Mouse (Mus musculus) intestine, embryonic 14.5 days (tissue): ENCODE measurements around the gene Ddx47. TPM values are rescaled to one million over a fixed set of nuclear protein-coding genes. Genes with fewer than 3 reads are reported as not detected.

ENCODE experiments used
- ATAC-seq: fragments of 200-750 bp; cut with Nextera tagmentation; replicated peaks from 2 replicates; pipeline ENCODE4 v1.8.0; 2017; ENCODE audit warnings: low read depth, moderate number of reproducible peaks, moderate TSS enrichment, moderate library complexity; ENCODE audit not compliant: low FRiP score, low TSS enrichment
- DNase-seq: peaks from one replicate; pipeline ENCODE4 v3.0.0-alpha.2; 2018; ENCODE audit warnings: low spot score
- H3K27ac ChIP-seq: fragments of 300-500 bp; sonication (generic); 2 replicates; pipeline ENCODE4 v1.5.1; 2014; ENCODE audit warnings: low read depth, mild to moderate bottlenecking, control low read depth
- H3K27me3 ChIP-seq: fragments of 300-500 bp; sonication (generic); replicated peaks from 2 replicates; pipeline ENCODE4 v1.6.1; 2014; ENCODE audit warnings: low read length, control low read depth; ENCODE audit not compliant: control insufficient read depth, insufficient read depth
- H3K36me3 ChIP-seq: fragments of 300-500 bp; sonication (generic); 2 replicates; pipeline ENCODE4 v1.6.1; 2014; ENCODE audit warnings: low read length, control low read depth; ENCODE audit not compliant: control insufficient read depth, insufficient read depth
- H3K4me1 ChIP-seq: fragments of 300-500 bp; sonication (generic); replicated peaks from 2 replicates; pipeline ENCODE4 v1.6.1; 2014; ENCODE audit warnings: low read length, control low read depth, mixed read lengths; ENCODE audit not compliant: control insufficient read depth, insufficient read depth
- H3K4me2 ChIP-seq: fragments of 300-500 bp; sonication (generic); 2 replicates; pipeline ENCODE4 v1.6.1; 2014; ENCODE audit warnings: low read length
- H3K4me3 ChIP-seq: fragments of 300-500 bp; sonication (generic); 2 replicates; pipeline ENCODE4 v1.5.1; 2014; ENCODE audit warnings: low read depth, low read length, control low read depth, mixed read lengths
- H3K9ac ChIP-seq: fragments of 300-500 bp; sonication (generic); 2 replicates; pipeline ENCODE4 v1.6.1; 2014; ENCODE audit warnings: mild to moderate bottlenecking, low read length
- H3K9me3 ChIP-seq: fragments of 300-500 bp; sonication (generic); 2 replicates; pipeline ENCODE4 v1.6.1; 2016; ENCODE audit warnings: low read length, control low read depth; ENCODE audit not compliant: control insufficient read depth
- WGBS: fragments of 180-500 bp; shearing (Covaris S2); extraction: QIAGEN DNeasy Blood & Tissue Kit; methylation state at CpG from one replicate; pipeline ENCODE4 v1.1.7; 2014; 5-methylcytosine and 5-hydroxymethylcytosine counted together
- polyA plus RNA-seq: library from polyadenylated mRNA; unstranded; fragments of >200 nt; fragmentation: Nextera tagmentation; extraction: Ambion mirVana; gene quantifications from 2 replicates; pipeline ENCODE4 v1.2.1, GENCODE M21; 2014

Gene Ddx47
- polyA plus RNA-seq, 1 experiment from 2014 or later, result 103 TPM

GRCm38 (mm10) chr6:135066795-135067445, 55.5 kb downstream of the Ddx47 start:
- ATAC-seq, result no peak
- no peak overlapping the region for H3K9ac ChIP-seq

DNA sequence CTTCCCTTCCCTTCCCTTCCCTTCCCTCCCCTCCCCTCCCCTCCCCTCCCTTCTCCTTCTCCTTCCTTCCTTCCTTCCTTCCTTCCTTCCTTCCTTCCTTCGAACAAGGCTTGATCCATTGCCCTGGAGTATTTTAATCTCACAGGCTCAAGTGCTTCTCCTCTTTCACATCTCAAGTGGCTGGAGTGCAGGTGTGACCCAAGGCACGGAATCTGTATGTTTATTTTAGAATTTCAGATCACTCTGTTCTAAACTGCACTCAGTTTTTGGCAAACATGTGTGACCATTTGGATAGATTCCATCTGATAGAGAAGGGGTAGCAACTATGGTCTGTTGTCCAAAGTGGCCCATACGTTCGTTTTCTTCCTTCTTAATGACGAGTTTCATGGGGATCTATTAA, 56.8 kb downstream of the Ddx47 start:
- Histone ChIP-seq H3K27me3 (no peaks in the 10 kb centered on the region), H3K9ac (no peak overlapping the region), H3K36me3 (no peaks in the 10 kb centered on the region), H3K27ac (no peak overlapping the region), H3K9me3 (no peaks in the 10 kb centered on the region), H3K4me1 (0 out of 2 replicates have a peak, but pooled peaks cover 8% of the 10 kb centered on the region), H3K4me2 (no peak overlapping the region), H3K4me3 (no peak overlapping the region)
- 77% methylated on average over 5 of the region's 5 CpGs for WGBS
- DNase-seq (no peak), ATAC-seq (no peak)

More at GRCm38 (mm10) chr6:135066795-135067445, 55.5 kb downstream of the Ddx47 start:
- Histone ChIP-seq H3K9me3 (no peaks in the 10 kb centered on the region), H3K27ac (no peak overlapping the region), H3K4me3 (no peak overlapping the region), H3K27me3 (no peaks in the 10 kb centered on the region), H3K4me1 (0 out of 2 replicates have a peak, but pooled peaks cover 8% of the 10 kb centered on the region), H3K36me3 (no peaks in the 10 kb centered on the region), H3K4me2 (0 out of 2 replicates have a peak overlapping the region, but pooled peaks have one; percentile 0)
- WGBS, result 31% methylated on average over 6 of the region's 6 CpGs
- no peak for DNase-seq

- ATAC-seq (no peak), DNase-seq (no peak)
- Histone ChIP-seq H3K27me3 (no peaks in the 10 kb centered on the region), H3K4me1 (0 out of 2 replicates have a peak, but pooled peaks cover 6% of the 10 kb centered on the region), H3K9ac (no peak overlapping the region), H3K4me3 (no peak overlapping the region), H3K27ac (no peak overlapping the region), H3K4me2 (no peak overlapping the region), H3K36me3 (no peaks in the 10 kb centered on the region), H3K9me3 (no peaks in the 10 kb centered on the region)
- WGBS, result 66% methylated on average over 6 of the region's 6 CpGs
Measured at GRCm38 (mm10) chr6:135069856-135070255, 58.4 kb downstream of the Ddx47 start.

DNA sequence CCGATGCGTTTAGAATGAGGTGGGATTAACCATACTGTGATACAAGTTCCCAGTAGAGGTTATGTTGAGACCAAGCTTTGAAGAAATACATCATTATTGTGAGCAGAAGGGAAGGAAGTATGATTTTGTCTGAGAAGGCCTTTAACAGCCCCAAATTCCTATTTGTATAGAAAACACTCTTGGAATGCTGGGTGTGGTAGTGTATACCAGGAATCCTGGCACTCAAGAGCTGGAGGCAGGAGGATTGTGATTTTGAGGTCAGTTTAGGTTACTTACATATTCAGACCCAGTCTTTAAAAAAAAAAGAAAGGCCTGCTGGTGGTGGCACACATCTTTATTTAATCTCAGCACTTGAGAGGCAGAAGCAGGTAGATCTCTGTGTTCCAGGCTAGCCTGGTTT, 58.9 kb downstream of the Ddx47 start:
- H3K4me2 ChIP-seq, result no peak overlapping the region
- H3K27me3 ChIP-seq, result no peaks in the 10 kb centered on the region
- no peak overlapping the region for H3K4me3 ChIP-seq
- 70% methylated on average over 2 of the region's 2 CpGs for WGBS
- ATAC-seq (no peak), DNase-seq (no peak)
- no peak overlapping the region for H3K27ac ChIP-seq
- H3K9ac ChIP-seq, result no peak overlapping the region
- no peaks in the 10 kb centered on the region for H3K9me3 ChIP-seq
- 0 out of 2 replicates have a peak, but pooled peaks cover 3% of the 10 kb centered on the region for H3K4me1 ChIP-seq
- no peaks in the 10 kb centered on the region for H3K36me3 ChIP-seq

Other genes with a start within 250 kb of the Ddx47 start
- 20.0 and 23.4 TPM in 2 replicates for gene Dusp16, start 219.0 kb upstream of the Ddx47 start, polyA plus RNA-seq
- 2.3 and 2.4 TPM in 2 replicates for gene Crebl2, start 181.5 kb upstream of the Ddx47 start, polyA plus RNA-seq
- 10.7 and 11.1 TPM in 2 replicates for gene Gpr19, start 113.0 kb upstream of the Ddx47 start, polyA plus RNA-seq
- 15.8 and 16.0 TPM in 2 replicates for gene Cdkn1b, start 91.2 kb upstream of the Ddx47 start, polyA plus RNA-seq
- 3.2 and 3.9 TPM in 2 replicates for gene Apold1, start 29.9 kb upstream of the Ddx47 start, polyA plus RNA-seq
- gene Gprc5a, start 54.0 kb downstream of the Ddx47 start, polyA plus RNA-seq, result 9.1 and 9.3 TPM in 2 replicates
- not detected in 2 replicates for gene Gprc5d, start 106.7 kb downstream of the Ddx47 start, polyA plus RNA-seq
- 40.8 and 42.4 TPM in 2 replicates for gene Fam234b, start 186.4 kb downstream of the Ddx47 start, polyA plus RNA-seq
- gene Hebp1, start 186.4 kb downstream of the Ddx47 start, polyA plus RNA-seq, result 13.9 and 14.7 TPM in 2 replicates
- 0.70 and 1.6 TPM in 2 replicates for gene Gsg1, start 242.7 kb downstream of the Ddx47 start, polyA plus RNA-seq